Mouse (Mus musculus): Measurements from ENCODE around the gene Adgrl4. TPM values are rescaled to one million over a fixed set of nuclear protein-coding genes. Genes with fewer than 3 reads are reported as not detected.

The Adgrl4 gene
- polyA plus RNA-seq (2014; fragmentation: Illumina TruSeq; extraction: RNeasy Lipid Tissue Mini Kit (QIAGEN cat#74804); ENCODE audit: insufficient read depth, low read depth, low replicate concordance) = 61.1 TPM

GRCm38 (mm10) chr3:151437693-151438092, at the start of gene Adgrl4:
Adgrl4 (plus strand) TSS chr3:151437887.

